Mouse (Mus musculus): ENCODE results near the gene Olfr229.
"Not testable (repeated sequence)": the region's sequence is repeated elsewhere in the genome, so short reads cannot be mapped to it uniquely, and the experiment has no call there.

Olfr229 gene

DNA sequence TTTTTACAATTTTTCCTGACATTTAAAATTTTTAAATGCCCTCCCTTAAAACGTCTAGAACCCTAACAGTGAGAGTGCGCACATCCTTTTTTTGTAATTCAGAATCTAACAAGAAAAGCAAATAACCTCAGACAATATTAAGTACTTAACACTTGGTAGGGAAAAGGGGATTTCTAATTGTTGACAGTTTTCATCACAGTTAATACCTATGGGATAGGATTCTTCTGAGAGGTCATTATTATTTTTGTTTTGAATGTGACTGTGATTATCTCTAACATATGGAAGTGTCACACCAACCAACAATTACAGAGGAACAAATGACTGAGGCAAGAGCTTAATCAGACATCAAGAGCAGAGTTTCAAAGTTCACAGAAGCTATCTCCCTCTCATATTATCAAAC is at the start of gene Olfr229:
TSS of gene Olfr229 (plus strand) at position 301 of the 400 bp plus-strand sequence.
- DNase-seq (ENCODE audit: low read depth, low spot score), result no peak

DNA sequence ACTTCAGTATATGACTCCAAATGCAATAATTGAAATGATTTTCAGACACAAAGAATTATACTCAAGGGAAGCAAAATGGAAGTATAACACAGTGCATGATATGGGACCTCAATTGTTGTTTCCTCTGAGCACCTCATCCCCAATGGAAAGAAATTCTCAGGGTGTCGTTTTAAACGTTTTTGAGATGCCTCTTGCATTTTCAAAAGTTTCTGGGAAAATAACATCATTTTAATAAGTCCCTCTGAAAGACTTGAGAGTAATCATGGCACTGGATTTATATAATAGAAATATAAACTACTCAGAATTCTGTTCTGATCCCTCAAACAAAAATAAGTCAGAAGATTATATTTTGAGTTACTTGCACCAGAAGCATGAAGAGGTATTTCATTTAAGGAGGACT is 41.0 kb upstream of the Olfr229 start, which contains the start of gene Olfr972:
TSS of gene Olfr972 (plus strand) at position 301 of the 400 bp plus-strand sequence.
- DNase-seq (ENCODE audit: low read depth, low spot score), result no peak

DNA sequence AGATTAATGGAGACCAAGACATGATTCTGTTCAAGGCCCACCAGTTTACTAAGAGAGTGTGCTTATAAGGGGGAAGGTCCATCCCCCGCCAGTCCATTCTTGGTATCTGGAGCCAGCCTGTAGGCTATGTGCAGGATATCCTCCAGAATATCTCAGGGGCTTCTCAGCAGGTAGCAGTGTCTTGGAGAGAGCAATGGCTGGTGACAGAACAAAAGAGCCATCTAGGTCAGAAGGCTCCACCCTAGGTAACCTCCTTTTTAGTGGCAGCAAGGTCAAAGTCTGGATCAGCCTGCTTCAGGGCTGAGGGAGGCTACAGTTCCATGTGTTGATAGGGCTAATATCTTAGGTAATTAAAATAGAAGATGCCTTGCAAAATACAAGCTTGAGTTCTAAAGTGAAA is 35.1 kb upstream of the Olfr229 start:
- DNase-seq (ENCODE audit: low read depth, low spot score), result not testable (repeated sequence)

DNA sequence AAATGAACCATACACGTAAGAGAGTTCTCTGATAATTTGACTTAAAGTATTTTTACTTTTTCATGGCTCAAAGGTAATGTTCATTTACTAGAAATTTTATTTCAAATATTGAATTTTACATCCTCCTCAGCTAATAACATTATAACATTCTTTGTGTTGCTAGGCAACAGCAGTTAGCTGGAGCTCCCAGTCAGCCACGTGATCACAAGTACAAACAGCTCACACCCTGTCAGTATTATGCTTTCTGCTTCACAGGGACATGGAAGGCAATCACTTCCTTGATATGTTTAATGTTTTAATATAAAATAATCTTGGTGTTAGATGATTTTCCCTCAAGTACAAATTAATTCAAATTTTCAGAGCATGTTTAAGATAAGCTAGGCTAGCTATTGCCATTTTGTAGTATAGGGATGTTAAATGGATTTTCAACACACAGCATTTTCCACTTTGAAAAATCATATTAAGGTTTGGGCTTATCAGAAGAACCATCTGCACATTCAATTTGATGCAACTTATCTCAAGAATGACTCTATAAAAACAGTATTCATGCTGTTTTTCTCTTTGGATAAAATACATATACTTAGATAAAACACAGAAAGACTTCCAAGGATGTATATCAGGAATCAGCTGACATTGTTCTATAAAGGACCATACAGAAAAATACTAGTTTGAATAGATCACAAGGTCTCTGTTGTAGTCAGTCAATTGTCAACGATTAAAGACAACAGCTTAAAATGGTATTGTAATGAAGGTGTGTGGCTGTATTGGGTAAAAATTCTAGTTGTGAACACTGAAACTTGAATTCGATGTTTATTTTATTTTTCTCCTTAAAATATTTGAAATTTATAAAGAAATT is 29.4 kb upstream of the Olfr229 start:
- not testable (repeated sequence) for DNase-seq (ENCODE audit: low read depth, low spot score)

DNA sequence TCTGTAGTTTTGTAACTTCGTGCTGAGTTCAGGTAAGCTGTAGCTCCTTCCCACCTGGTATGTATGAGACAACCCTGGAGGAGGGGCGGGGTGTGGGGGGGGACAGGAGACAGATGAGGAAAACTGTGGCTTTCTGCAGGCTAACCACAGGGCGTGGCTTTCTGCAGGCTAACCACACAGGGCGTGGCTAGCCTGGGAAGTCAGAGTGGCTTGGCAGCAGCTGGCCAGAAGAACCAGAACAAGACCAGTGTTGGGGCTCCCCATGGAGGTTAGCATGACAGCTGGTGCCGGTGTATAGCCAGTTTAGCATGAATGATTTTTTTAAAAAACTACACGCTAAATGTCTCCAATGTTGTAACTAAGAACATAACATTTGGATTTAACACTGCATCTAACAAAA is 2.0 kb upstream of the Olfr229 start:
- no peak for DNase-seq (ENCODE audit: low read depth, low spot score)

DNA sequence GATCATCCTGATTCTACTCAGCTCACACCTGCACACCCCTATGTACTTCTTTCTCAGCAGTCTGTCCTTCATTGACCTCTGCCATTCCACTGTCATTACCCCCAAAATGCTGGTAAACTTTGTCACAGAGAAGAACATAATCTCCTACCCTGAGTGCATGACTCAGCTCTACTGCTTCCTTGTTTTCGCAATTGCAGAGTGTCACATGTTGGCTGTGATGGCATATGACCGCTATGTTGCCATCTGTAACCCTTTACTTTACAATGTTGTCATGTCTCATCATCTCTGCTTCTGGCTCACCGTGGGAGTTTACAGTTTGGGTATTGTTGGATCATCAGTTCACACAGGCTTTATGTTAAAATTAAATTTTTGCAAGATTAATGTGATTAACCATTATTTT is 2.8 kb downstream of the Olfr229 start:
- DNase-seq (ENCODE audit: low read depth, low spot score), result no peak

DNA sequence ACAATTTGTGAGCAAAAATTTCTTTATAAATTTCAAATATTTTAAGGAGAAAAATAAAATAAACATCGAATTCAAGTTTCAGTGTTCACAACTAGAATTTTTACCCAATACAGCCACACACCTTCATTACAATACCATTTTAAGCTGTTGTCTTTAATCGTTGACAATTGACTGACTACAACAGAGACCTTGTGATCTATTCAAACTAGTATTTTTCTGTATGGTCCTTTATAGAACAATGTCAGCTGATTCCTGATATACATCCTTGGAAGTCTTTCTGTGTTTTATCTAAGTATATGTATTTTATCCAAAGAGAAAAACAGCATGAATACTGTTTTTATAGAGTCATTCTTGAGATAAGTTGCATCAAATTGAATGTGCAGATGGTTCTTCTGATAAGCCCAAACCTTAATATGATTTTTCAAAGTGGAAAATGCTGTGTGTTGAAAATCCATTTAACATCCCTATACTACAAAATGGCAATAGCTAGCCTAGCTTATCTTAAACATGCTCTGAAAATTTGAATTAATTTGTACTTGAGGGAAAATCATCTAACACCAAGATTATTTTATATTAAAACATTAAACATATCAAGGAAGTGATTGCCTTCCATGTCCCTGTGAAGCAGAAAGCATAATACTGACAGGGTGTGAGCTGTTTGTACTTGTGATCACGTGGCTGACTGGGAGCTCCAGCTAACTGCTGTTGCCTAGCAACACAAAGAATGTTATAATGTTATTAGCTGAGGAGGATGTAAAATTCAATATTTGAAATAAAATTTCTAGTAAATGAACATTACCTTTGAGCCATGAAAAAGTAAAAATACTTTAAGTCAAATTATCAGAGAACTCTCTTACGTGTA is 21.1 kb downstream of the Olfr229 start:
- not testable (repeated sequence) for DNase-seq (ENCODE audit: low read depth, low spot score)

DNA sequence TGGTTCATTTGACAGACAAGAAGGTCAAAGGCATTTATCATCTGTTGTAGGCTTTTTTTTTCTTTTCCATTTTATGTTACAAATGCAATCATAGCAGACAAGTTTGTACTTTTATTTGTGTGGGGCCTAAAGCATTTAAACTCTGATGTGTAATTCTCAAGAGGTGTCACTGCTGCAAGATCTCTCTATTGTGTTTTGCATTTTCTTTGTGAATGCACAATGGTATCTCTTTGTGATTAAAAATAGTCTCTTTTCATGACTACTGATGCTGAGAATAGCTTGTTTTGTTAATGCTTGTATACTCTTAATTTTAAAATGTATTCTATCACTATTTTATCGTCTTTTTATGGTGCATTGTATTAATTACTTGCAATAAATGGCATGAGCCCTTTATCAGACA is 21.7 kb downstream of the Olfr229 start:
- DNase-seq (ENCODE audit: low read depth, low spot score), result not testable (repeated sequence)

DNA sequence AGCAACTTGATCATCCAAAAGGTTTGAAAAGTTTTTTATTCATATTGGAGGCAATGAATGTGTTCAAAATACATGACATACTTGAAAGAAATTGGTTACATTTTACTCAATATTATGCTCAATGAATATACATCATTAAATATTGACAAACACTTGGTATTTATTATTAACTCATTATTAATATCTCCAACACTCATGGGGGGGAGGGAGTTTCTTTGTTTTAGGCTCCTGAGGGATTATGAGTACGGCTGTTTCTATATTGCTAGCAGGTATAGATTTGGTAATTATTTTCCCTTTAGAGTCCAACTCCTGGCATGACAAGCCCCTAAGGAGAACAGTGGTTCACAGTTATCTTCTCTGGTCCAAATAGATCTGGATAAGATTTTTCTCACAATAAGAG is 30.1 kb downstream of the Olfr229 start, which contains the start of gene Olfr974:
TSS of gene Olfr974 (plus strand) at position 301 of the 400 bp plus-strand sequence.
- no peak for DNase-seq (ENCODE audit: low read depth, low spot score)

DNA sequence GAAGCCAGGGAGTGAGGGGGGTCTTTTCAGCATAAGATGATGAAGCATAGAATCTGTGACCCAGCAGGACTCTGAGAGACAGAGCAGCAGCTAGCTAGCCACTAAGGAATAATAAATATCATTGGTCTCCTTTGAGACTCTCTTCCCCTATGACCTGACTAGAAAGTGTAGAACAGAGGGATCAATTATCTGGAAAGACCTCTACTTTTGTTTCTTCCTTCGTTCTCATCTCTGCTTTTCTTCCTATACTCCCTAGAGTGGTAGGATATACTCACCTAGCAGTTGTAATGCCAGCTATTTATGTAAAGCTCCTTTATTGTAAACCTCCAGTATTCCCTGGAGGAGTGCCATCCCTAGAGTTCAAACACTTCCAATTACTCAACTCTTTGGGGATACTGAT is 44.8 kb downstream of the Olfr229 start, which contains the start of gene Olfr975:
TSS of gene Olfr975 (minus strand) at position 101 of the 400 bp plus-strand sequence.
- DNase-seq (ENCODE audit: low read depth, low spot score), result no peak

DNA sequence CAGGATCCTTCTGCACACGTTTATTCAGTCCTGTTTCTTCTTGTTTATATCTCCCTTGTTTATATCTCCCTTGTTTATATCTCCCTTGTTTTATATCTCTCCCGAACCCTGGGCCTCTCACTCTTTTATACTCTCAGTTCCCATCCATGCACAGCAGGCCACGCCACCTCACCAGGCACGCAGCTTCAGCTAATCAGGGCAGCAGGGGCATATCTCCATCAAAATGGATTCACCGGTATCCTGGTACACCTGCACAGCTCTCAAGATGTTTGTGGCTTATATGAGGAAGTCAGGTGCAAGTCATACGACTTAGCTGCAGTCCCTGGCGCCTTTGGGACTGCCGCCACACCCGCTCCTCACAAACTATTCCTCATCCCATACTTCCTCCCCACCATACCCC is 53.9 kb downstream of the Olfr229 start, which contains the start of gene Olfr976:
TSS of gene Olfr976 (minus strand) at position 101 of the 400 bp plus-strand sequence.
- DNase-seq (ENCODE audit: low read depth, low spot score), result not testable (repeated sequence)
